Mouse (Mus musculus): Measurements from ENCODE around the gene Uggt1. TPM values are rescaled to one million over a fixed set of nuclear protein-coding genes. Genes with fewer than 3 reads are reported as not detected.

The Uggt1 gene
- polyA plus RNA-seq, 1 experiment from 2014 or later, result 44.7 TPM

DNA sequence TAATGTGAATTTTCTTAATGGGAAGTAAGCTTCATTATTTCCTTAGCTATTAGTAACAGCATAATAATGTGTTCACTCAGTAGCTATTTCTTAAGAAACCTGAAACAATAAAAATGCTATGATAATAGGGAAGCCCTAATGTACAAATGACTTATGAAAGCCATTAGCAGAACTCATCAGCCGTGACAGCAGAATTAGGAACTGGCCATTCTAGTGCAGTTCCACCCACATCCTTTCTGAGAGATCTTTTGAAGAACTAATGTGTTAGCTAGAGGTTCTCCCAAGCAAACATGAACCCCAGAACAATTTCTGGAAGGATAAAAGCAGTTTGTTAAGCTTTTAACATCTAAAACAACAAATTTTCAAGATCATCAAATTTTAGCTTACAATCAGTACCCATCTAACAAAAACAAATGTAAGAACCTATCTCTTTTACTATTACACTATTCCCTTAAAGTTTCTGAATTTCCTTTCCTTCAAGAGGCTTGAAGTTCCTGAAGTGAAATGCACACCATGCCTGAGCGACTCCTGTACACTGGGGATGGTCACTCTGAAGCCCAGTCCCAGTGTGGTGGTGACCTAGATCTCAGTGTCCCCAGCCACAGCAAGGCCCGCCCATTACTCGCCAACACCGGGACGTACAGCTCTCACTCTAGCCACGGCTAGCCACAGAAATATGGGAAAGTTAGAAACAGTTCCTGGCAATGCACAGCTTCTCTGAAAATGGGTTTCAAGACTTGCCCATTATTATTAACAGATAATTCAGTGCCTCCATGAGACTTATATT is 13.4 kb downstream of the Uggt1 start:
- Histone ChIP-seq H3K4me2 (no peak overlapping the region), H3K27ac (replicated peaks) (no peak overlapping the region), H3K9ac (no peak overlapping the region), H3K9me3 (no peaks in the 10 kb centered on the region), H3K27me3 (no peaks in the 10 kb centered on the region), H3K36me3 (peaks cover 51% of the 10 kb centered on the region), H3K4me3 (no peak overlapping the region), H3K4me1 (replicated peaks) (no peaks in the 10 kb centered on the region)
- no peak for ATAC-seq (ENCODE audit: low FRiP score, low read depth)
- WGBS, result 88% methylated on average over 7 of the region's 7 CpGs

DNA sequence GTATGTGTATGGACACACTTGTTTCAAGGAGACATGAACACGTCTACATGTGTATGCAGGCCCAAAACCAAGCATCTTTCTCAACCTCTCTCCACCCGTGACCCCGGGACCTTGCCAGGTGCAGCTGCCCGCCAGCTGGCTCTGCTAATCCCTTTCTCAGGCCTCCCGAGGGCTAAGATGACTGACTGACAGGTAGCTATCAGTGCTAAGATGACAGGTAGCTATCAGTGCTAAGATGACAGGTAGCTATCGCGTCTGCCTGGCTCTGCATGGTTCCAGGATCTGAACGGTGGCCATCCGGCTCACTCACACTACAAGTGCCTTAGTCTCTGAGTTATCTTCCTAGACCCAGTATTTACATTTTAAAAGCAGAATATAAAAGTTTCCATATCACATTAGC is 16.1 kb downstream of the Uggt1 start:
- 89% methylated on average over 9 of the region's 9 CpGs for WGBS
- Histone ChIP-seq H3K4me1 (replicated peaks) (no peaks in the 10 kb centered on the region), H3K4me2 (no peak overlapping the region), H3K4me3 (no peak overlapping the region), H3K27ac (replicated peaks) (no peak overlapping the region), H3K36me3 (peaks cover 59% of the 10 kb centered on the region), H3K9me3 (no peaks in the 10 kb centered on the region), H3K9ac (no peak overlapping the region), H3K27me3 (no peaks in the 10 kb centered on the region)
- no peak for ATAC-seq (ENCODE audit: low FRiP score, low read depth)

DNA sequence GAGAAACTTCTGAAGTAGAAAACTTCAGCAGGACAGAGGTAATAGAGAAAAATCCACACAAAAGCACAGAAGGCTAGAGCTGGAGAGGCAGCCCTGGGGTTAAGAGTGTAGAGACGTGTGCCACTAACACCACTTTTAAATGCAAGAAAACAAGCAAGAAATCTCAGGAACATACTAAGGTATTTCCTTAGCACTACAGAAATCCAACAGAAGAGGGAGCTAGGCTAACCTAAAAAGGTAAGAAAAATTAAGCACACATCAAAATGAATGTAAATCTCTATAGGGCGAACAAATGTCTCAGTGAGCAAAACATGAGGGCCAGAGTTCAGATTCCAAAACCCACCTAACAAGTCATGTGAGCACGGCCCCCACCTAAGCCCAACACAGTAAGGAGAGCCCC is 19.9 kb downstream of the Uggt1 start:
- Histone ChIP-seq H3K9ac (no peak overlapping the region), H3K4me3 (no peak overlapping the region), H3K36me3 (peaks cover 60% of the 10 kb centered on the region), H3K27ac (replicated peaks) (no peak overlapping the region), H3K4me1 (replicated peaks) (no peaks in the 10 kb centered on the region), H3K27me3 (no peaks in the 10 kb centered on the region), H3K9me3 (no peaks in the 10 kb centered on the region), H3K4me2 (no peak overlapping the region)
- 90% methylated on average over 3 of the region's 3 CpGs for WGBS
- no peak for ATAC-seq (ENCODE audit: low FRiP score, low read depth)

DNA sequence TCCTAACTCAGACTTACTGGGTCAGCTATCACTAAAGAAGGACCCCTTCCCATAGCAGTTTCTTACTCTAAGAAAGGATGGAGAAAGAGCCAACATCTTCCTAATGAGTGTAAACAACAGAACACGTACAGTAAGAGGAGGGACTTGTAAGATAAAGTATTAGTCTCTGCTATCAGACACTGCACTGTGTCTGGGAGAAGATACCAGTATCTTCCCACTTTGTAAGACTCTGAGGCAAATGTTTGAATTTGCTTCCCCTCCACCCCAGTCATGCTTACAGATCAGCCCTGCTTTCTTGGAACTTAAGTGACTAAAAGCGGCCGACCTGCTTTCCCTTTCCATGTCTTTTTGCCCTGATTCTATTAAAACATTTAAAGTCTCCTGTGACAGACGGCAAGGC is 30.2 kb downstream of the Uggt1 start:
- no peak for ATAC-seq (ENCODE audit: low FRiP score, low read depth)
- no peaks in the 10 kb centered on the region for H3K9me3 ChIP-seq
- H3K36me3 ChIP-seq, result peaks cover 34% of the 10 kb centered on the region
- 88% methylated on average over 4 of the region's 4 CpGs for WGBS
- H3K4me3 ChIP-seq, result no peak overlapping the region
- H3K4me1 ChIP-seq (replicated peaks), result no peaks in the 10 kb centered on the region
- H3K9ac ChIP-seq, result no peak overlapping the region
- no peak overlapping the region for H3K27ac ChIP-seq (replicated peaks)
- no peak overlapping the region for H3K4me2 ChIP-seq
- no peaks in the 10 kb centered on the region for H3K27me3 ChIP-seq

DNA sequence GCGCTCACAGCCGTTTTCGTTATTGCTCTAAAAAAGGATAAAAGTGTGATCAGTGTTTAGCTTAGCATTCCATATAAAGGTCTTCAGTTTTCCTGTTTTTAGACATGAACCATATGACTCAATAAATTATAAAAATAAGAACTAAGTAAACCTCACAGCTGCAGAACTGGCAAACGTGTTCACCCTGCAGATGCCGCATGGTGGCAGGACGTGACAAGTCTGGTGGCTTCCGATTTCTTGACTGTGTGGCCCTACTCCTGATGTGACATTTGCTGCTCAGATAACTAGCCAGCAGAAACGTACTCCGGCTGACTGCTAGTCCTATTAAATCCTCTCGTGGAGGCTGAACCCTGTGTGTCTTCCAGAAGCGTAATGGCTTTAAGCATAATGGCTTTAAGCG is 42.8 kb downstream of the Uggt1 start:
- Histone ChIP-seq H3K36me3 (peaks cover 51% of the 10 kb centered on the region), H3K27ac (replicated peaks) (no peak overlapping the region), H3K27me3 (no peaks in the 10 kb centered on the region), H3K9ac (no peak overlapping the region), H3K4me3 (no peak overlapping the region), H3K9me3 (no peaks in the 10 kb centered on the region), H3K4me2 (no peak overlapping the region), H3K4me1 (replicated peaks) (no peaks in the 10 kb centered on the region)
- WGBS, result 94% methylated on average over 12 of the region's 12 CpGs
- ATAC-seq (ENCODE audit: low FRiP score, low read depth), result no peak

DNA sequence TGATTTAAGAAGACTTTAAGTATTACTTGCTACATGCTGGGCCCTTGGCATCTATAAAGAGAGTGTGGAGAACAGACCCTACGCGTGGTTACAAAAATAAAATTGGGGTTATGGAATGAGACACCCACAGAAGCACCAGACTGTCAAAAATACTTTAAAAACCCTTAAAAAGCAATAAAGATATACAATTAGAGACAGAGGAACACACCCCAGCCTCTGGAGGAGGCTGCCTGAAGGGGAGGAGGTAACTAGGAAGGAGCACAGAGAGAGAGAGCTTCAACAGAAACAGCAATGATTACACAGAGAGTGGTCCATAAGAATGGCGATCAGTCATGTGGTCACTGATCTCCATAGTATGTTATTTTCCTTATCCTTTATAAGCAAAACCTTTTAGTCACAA is 50.0 kb downstream of the Uggt1 start:
- Histone ChIP-seq H3K9me3 (no peaks in the 10 kb centered on the region), H3K4me1 (replicated peaks) (no peaks in the 10 kb centered on the region), H3K9ac (no peak overlapping the region), H3K27me3 (no peaks in the 10 kb centered on the region), H3K27ac (replicated peaks) (no peak overlapping the region), H3K36me3 (peaks cover 79% of the 10 kb centered on the region), H3K4me3 (no peak overlapping the region), H3K4me2 (no peak overlapping the region)
- ATAC-seq (ENCODE audit: low FRiP score, low read depth), result no peak
- 95% methylated on average over 3 of the region's 3 CpGs for WGBS

DNA sequence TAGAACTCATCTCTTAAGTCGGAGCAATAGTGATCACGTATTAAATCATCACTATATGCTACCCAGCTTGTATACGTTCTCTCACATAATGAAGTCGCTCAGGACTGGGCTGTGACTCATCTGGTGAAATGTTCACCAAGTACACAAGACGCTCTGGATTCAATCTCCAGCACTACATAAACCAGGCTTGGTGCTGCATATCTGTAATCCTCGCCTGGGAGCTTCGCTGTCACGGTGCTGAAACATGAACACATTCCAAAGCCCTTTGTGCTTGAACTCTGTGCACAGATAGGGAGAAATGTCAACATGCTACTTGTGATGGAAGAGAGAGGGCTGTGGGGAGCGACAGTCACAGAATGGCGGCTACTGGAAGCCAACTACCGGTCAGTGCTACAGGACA is 52.6 kb downstream of the Uggt1 start:
- Histone ChIP-seq H3K4me2 (no peak overlapping the region), H3K4me1 (replicated peaks) (no peaks in the 10 kb centered on the region), H3K27ac (replicated peaks) (no peak overlapping the region), H3K36me3 (peaks cover 85% of the 10 kb centered on the region), H3K9me3 (no peaks in the 10 kb centered on the region), H3K9ac (no peak overlapping the region), H3K4me3 (no peak overlapping the region), H3K27me3 (no peaks in the 10 kb centered on the region)
- ATAC-seq (ENCODE audit: low FRiP score, low read depth), result no peak
- 93% methylated on average over 11 of the region's 11 CpGs for WGBS

DNA sequence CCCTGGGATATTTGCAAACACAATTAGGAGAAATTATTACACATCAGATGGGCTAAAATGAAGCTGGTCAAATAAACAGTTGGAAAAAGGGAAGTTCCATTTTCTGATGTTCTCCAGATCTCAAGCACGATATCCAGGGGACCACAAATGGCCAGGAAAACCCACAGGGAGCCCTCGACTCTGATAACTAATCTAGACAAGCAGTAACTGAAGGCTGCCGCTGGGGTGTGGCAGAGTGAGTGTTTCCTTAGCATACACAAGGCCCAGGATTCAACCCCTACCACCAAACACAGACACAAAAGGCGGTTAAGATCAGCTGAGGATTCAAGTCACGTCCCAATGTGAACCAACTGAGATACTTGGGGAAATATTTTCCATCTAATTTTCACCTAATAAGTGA is 64.5 kb downstream of the Uggt1 start:
- Histone ChIP-seq H3K27me3 (no peaks in the 10 kb centered on the region), H3K4me2 (no peak overlapping the region), H3K9me3 (no peaks in the 10 kb centered on the region), H3K36me3 (peaks cover 72% of the 10 kb centered on the region), H3K9ac (no peak overlapping the region), H3K4me3 (no peak overlapping the region), H3K27ac (replicated peaks) (no peak overlapping the region), H3K4me1 (replicated peaks) (no peaks in the 10 kb centered on the region)
- 90% methylated on average over 5 of the region's 5 CpGs for WGBS
- ATAC-seq (ENCODE audit: low FRiP score, low read depth), result no peak

DNA sequence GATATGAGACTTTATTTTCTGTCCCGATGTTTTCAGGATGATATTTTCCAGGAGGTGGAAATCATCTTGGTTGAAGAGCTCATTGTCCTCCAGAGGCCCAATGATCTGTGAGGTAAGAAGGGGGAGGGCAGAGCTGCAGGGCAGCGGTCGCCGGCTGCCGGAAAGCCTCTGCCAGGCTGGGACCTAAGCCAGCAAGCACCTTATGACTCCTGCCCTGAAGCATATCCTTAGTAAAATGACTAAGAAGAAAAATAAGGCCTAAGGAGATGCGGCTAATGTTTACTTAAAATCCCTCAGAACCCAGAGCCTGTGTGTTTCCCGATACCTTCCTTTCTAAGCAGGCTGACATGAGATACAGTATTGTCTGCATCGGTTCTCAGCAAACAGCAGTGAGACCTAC is 71.1 kb downstream of the Uggt1 start:
- H3K4me2 ChIP-seq, result no peak overlapping the region
- H3K4me1 ChIP-seq (replicated peaks), result no peaks in the 10 kb centered on the region
- ATAC-seq (ENCODE audit: low FRiP score, low read depth), result no peak
- no peaks in the 10 kb centered on the region for H3K9me3 ChIP-seq
- H3K9ac ChIP-seq, result no peak overlapping the region
- WGBS, result 80% methylated on average over 8 of the region's 8 CpGs
- peaks cover 62% of the 10 kb centered on the region for H3K36me3 ChIP-seq
- H3K27ac ChIP-seq (replicated peaks), result no peak overlapping the region
- H3K4me3 ChIP-seq, result no peak overlapping the region
- H3K27me3 ChIP-seq, result no peaks in the 10 kb centered on the region

DNA sequence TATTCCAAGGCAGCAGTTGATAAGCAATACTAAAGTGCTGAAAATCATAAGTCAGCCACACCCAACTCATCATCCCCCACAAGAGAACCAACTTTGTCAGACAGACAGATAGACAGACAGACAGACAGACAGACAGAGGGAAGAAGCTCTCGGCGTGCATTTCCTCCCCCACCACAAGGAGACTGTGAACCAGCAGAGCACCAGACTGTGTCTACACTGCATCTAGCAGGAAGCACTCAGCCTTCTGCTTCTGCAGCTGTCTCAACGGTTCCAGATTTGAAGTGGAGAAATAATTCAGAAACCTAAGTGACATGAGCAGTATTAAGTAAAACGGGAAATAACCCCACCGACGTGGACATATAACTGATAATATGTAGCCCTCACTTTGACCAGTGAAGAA is 71.6 kb downstream of the Uggt1 start:
- H3K9ac ChIP-seq, result no peak overlapping the region
- H3K4me2 ChIP-seq, result no peak overlapping the region
- WGBS, result 94% methylated on average over 6 of the region's 6 CpGs

DNA sequence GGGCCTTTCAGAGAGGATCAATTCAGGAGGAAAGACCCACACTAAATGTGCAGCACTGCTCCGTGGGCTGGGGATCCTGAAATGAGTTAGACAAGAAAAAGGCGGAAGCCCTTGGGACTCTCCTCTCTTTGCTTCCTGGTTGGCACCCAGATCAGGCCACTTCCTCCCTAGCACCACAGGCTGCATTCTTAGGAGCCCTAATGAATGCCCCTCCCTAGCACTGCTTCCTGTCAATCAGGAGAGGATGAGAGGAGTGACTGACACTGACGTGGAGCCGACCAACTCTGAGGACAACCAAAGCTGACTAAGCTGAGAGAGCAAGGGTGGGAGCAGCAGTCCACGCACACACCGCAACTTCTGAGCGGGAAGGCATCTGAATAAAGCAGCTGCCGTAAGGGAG is 81.8 kb downstream of the Uggt1 start:
- ATAC-seq (ENCODE audit: low FRiP score, low read depth), result no peak
- Histone ChIP-seq H3K9ac (no peak overlapping the region), H3K4me3 (no peak overlapping the region), H3K9me3 (no peaks in the 10 kb centered on the region), H3K36me3 (peaks cover 74% of the 10 kb centered on the region), H3K4me1 (replicated peaks) (no peaks in the 10 kb centered on the region), H3K4me2 (no peak overlapping the region), H3K27me3 (no peaks in the 10 kb centered on the region), H3K27ac (replicated peaks) (no peak overlapping the region)
- 86% methylated on average over 8 of the region's 8 CpGs for WGBS

More for the DNA sequence above, 71.6 kb downstream of the Uggt1 start:
- Histone ChIP-seq H3K27ac (replicated peaks) (no peak overlapping the region), H3K27me3 (no peaks in the 10 kb centered on the region), H3K4me1 (replicated peaks) (no peaks in the 10 kb centered on the region), H3K9me3 (no peaks in the 10 kb centered on the region), H3K4me3 (no peak overlapping the region), H3K36me3 (peaks cover 61% of the 10 kb centered on the region)
- ATAC-seq (ENCODE audit: low FRiP score, low read depth), result no peak

DNA sequence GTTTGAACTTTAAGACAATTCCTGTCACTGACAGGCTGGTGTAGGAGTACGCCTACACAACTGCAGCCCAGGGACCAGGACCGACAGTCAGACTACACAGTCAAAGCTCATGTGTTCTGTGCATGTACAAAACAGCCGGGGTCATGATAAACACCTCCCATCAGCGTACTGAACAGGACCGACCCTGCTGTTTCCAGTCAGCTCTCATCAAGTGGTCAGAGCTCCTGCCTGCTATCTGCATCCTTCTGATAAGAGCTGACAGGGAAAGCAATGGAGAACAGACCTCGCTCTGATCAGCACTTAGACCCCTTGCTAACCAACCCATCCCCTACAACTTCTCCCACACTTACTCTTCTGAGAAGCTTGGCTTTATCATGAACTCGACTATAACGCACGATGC is 83.3 kb downstream of the Uggt1 start:
- H3K4me3 ChIP-seq, result no peak overlapping the region
- H3K36me3 ChIP-seq, result peaks cover 81% of the 10 kb centered on the region
- ATAC-seq (ENCODE audit: low FRiP score, low read depth), result no peak

DNA sequence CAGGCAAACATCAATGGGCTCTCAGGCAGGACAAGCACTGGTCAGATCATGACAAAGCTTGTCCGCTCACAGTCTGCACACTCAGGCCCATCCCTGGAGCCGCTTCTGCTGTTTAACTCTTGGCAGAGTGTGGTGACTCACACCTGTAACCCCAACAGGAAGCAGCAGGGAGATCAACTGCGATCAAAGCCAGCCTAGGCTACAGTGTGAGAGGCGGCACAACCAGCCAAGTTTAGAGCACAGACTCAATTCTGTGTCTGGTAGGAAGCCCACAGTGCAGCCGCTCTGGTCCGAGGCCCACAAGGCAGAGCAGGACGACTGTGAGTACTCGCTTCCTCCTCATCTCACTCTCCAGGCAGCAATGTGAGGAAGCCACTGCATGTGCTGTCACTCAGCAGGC is 84.3 kb downstream of the Uggt1 start:
- H3K4me2 ChIP-seq, result no peak overlapping the region
- H3K4me3 ChIP-seq, result no peak overlapping the region
- H3K9me3 ChIP-seq, result no peaks in the 10 kb centered on the region
- H3K27ac ChIP-seq (replicated peaks), result no peak overlapping the region
- 86% methylated on average over 8 of the region's 8 CpGs for whole genome bisulfite sequencing
- H3K4me1 ChIP-seq (replicated peaks), result no peaks in the 10 kb centered on the region
- no peak overlapping the region for H3K9ac ChIP-seq
- ATAC-seq (ENCODE audit: low FRiP score, low read depth), result no peak
- peaks cover 81% of the 10 kb centered on the region for H3K36me3 ChIP-seq
- no peaks in the 10 kb centered on the region for H3K27me3 ChIP-seq

More for the DNA sequence above, 83.3 kb downstream of the Uggt1 start:
- Histone ChIP-seq H3K4me1 (replicated peaks) (no peaks in the 10 kb centered on the region), H3K4me2 (no peak overlapping the region), H3K27ac (replicated peaks) (no peak overlapping the region), H3K9ac (no peak overlapping the region), H3K9me3 (no peaks in the 10 kb centered on the region), H3K27me3 (no peaks in the 10 kb centered on the region)
- WGBS, result 94% methylated on average over 9 of the region's 9 CpGs

Measured in hindbrain, embryonic 15.5 days (tissue).